Mouse (Mus musculus) mouse embryonic stem cell (cell line): ENCODE measurements around the gene Cacnb2.

Source experiments
- in situ Hi-C, 2 experiments: fragments of 300-500 bp; cut with MboI; formaldehyde crosslinking; loops; 1 replicate in 1 of 2; 3 replicates in 1 of 2; pipeline ENCODE4 v1.14.3; 2019 to 2020; ENCODE audit warnings: low sequenced_read_pairs in 2 of 2, low pct_unique_long_range_greater_than_20kb in 1 of 2, mixed read lengths in 1 of 2; ENCODE audit not compliant: unreplicated experiment in 1 of 2

The Cacnb2 gene

GRCm38 (mm10) chr2:14744761-14745160 lies 141.9 kb downstream of the Cacnb2 start:
- in situ Hi-C loops = no loop called here

- in situ Hi-C loops = no loop called here
These were observed 160.0 kb downstream of the Cacnb2 start for GRCm38 (mm10) chr2:14762846-14763245.

GRCm38 (mm10) chr2:14763931-14764330 lies 161.0 kb downstream of the Cacnb2 start:
- in situ Hi-C loops = no loop called here

GRCm38 (mm10) chr2:14769448-14769847 lies 166.6 kb downstream of the Cacnb2 start:
- in situ Hi-C loops = no loop called here

GRCm38 (mm10) chr2:14770635-14771034 lies 167.7 kb downstream of the Cacnb2 start:
- in situ Hi-C loops = no loop called here

GRCm38 (mm10) chr2:14774375-14774774 lies 171.5 kb downstream of the Cacnb2 start:
- in situ Hi-C loops = no loop called here

GRCm38 (mm10) chr2:14774857-14775495 lies 172.1 kb downstream of the Cacnb2 start:
- in situ Hi-C loops = no loop called here

GRCm38 (mm10) chr2:14787983-14788382 lies 185.1 kb downstream of the Cacnb2 start:
- in situ Hi-C loops = no loop called here

GRCm38 (mm10) chr2:14801446-14802046 lies 198.7 kb downstream of the Cacnb2 start:
- in situ Hi-C loops = no loop called here

GRCm38 (mm10) chr2:14807650-14808347 lies 204.9 kb downstream of the Cacnb2 start:
- in situ Hi-C loops = no loop called here

GRCm38 (mm10) chr2:14814977-14815376 lies 212.1 kb downstream of the Cacnb2 start:
- in situ Hi-C loops = no loop called here

GRCm38 (mm10) chr2:14818651-14819050 lies 215.8 kb downstream of the Cacnb2 start:
- in situ Hi-C loops = no loop called here

GRCm38 (mm10) chr2:14820946-14821345 lies 218.1 kb downstream of the Cacnb2 start:
- in situ Hi-C loops = no loop called here

- in situ Hi-C loops = no loop called here
These were observed 220.2 kb downstream of the Cacnb2 start for GRCm38 (mm10) chr2:14823105-14823504.

GRCm38 (mm10) chr2:14823816-14824348 lies 221.0 kb downstream of the Cacnb2 start:
- in situ Hi-C loops = no loop called here

- in situ Hi-C loops = no loop called here
These were observed 222.3 kb downstream of the Cacnb2 start for GRCm38 (mm10) chr2:14825146-14825545.

- in situ Hi-C loops = no loop called here
These were observed 226.6 kb downstream of the Cacnb2 start for GRCm38 (mm10) chr2:14829451-14829850.

GRCm38 (mm10) chr2:14831308-14831707 lies 228.4 kb downstream of the Cacnb2 start:
- in situ Hi-C loops = no loop called here

GRCm38 (mm10) chr2:14834700-14835317 lies 231.9 kb downstream of the Cacnb2 start:
- in situ Hi-C loops = no loop called here
